Mouse (Mus musculus): ENCODE data around the gene Gm7714. TPM values are rescaled to one million over a fixed set of nuclear protein-coding genes. Genes with fewer than 3 reads are reported as not detected.

Gene Gm7714
- not detected for total RNA-seq (2023)

DNA sequence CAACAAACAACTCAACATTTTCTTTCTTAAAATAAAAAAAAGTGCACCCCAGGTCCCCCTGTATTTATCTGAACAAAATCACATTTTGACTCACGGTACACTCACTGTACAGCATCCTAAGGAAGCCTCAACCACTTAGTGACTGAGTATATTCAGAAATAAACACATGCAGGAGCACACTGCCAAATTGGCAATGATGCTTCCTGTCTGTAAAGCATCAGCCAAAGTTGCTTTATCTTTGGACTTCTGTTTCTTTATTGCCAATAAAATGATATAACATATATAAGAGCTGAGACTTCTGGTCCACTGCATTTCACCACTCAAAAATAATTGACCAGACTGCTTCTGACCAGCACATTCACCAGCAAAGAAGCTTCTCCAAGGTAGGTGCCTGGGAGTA is at the start of gene Gm7714:
Gene Gm7714, plus strand, starts transcription at position 301 of the 400 bp plus-strand sequence.

GRCm38 (mm10) chr5:88317012-88317411 is 48.3 kb downstream of the Gm7714 start, which contains the start of gene Prol1:
Gene Prol1 (plus strand): TSS chr5:88317312.

Other genes starting within 250 kb of the Gm7714 start
- not detected for gene Smr2, start 182.4 kb upstream of the Gm7714 start, total RNA-seq (2023)
- gene Gm11116, start 157.4 kb upstream of the Gm7714 start, total RNA-seq (2023), result not detected
- gene Gm11115, start 114.8 kb upstream of the Gm7714 start, total RNA-seq (2023), result not detected
- not detected for gene Prol1, start 48.4 kb downstream of the Gm7714 start, total RNA-seq (2023)
- gene Amtn, start 107.2 kb downstream of the Gm7714 start, total RNA-seq (2023), result not detected
- not detected for gene Ambn, start 187.1 kb downstream of the Gm7714 start, total RNA-seq (2023)
- gene Enam, start 219.1 kb downstream of the Gm7714 start, total RNA-seq (2023), result not detected

Measured in monocyte, adult 59 days (primary cell).